Mouse (Mus musculus): ENCODE results near the gene Lrrc73. TPM values are rescaled to one million over a fixed set of nuclear protein-coding genes. Genes with fewer than 3 reads are reported as not detected.
A peak's percentile ranks its signal among the peaks of the same experiment; 100 is the strongest.

Lrrc73 gene
- polyA plus RNA-seq, 1 experiment from 2014 or later: 0.85 TPM

GRCm38 (mm10) chr17:46241471-46241870 lies 11.9 kb upstream of the Lrrc73 start:
- Histone ChIP-seq H3K4me1 (ENCODE audit: control insufficient read depth, insufficient read depth, low read length) (peaks cover under 1% of the 10 kb centered on the region; the same call in 1 of the 2 replicates), H3K36me3 (ENCODE audit: control insufficient read depth, insufficient read depth, low read length) (peaks cover 86% of the 10 kb centered on the region), H3K4me2 (replicated peaks; ENCODE audit: low read depth, low read length) (no peak overlapping the region), H3K4me3 (ENCODE audit: low read depth, low read length) (no peak overlapping the region), H3K27me3 (ENCODE audit: control insufficient read depth, insufficient read depth, low read length) (no peaks in the 10 kb centered on the region), H3K27ac (ENCODE audit: low read length) (no peak overlapping the region), H3K9ac (replicated peaks; ENCODE audit: low read depth, low read length) (no peak overlapping the region), H3K9me3 (ENCODE audit: control insufficient read depth, low read depth, low read length) (no peaks in the 10 kb centered on the region)
- WGBS: 57% methylated on average over 11 of the region's 11 CpGs
- ATAC-seq (ENCODE audit: insufficient number of reproducible peaks, insufficient read depth, low FRiP score, low read depth): no peak

DNA sequence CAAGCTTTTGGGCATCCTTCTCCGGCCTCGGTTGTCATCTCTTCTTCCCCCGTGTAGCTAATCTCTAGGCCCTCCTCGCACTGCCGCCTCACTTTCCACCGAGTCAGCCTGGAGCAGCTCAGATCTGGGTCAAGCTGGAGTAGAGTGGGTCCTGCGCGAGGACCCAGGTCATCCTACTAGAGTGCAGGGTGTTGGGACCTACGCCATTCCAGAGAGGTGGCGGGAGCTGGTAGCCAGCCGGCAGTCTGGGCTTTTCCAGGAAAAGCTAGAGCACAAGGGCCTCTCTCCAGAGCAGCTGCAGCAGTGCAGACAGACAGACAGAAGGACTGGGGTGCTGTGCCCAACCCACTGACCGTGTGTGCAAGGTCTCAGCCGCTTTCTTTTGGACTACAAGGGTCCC lies 11.1 kb upstream of the Lrrc73 start:
- WGBS: 86% methylated on average over 13 of the region's 13 CpGs
- Histone ChIP-seq H3K4me2 (replicated peaks; ENCODE audit: low read depth, low read length) (no peak overlapping the region), H3K27ac (ENCODE audit: low read length) (no peak overlapping the region), H3K4me1 (ENCODE audit: control insufficient read depth, insufficient read depth, low read length) (peaks cover 5% of the 10 kb centered on the region; the same call in 1 of the 2 replicates), H3K4me3 (ENCODE audit: low read depth, low read length) (no peak overlapping the region), H3K36me3 (ENCODE audit: control insufficient read depth, insufficient read depth, low read length) (peaks cover 80% of the 10 kb centered on the region), H3K27me3 (ENCODE audit: control insufficient read depth, insufficient read depth, low read length) (no peaks in the 10 kb centered on the region), H3K9me3 (ENCODE audit: control insufficient read depth, low read depth, low read length) (no peaks in the 10 kb centered on the region), H3K9ac (replicated peaks; ENCODE audit: low read depth, low read length) (no peak overlapping the region)
- ATAC-seq (ENCODE audit: insufficient number of reproducible peaks, insufficient read depth, low FRiP score, low read depth): no peak

GRCm38 (mm10) chr17:46242993-46243392 lies 10.3 kb upstream of the Lrrc73 start:
- no peak overlapping the region for H3K4me3 ChIP-seq (ENCODE audit: low read depth, low read length)
- H3K4me2 ChIP-seq (replicated peaks; ENCODE audit: low read depth, low read length): no peak overlapping the region
- H3K27me3 ChIP-seq (ENCODE audit: control insufficient read depth, insufficient read depth, low read length): no peaks in the 10 kb centered on the region
- H3K9me3 ChIP-seq (ENCODE audit: control insufficient read depth, low read depth, low read length): no peaks in the 10 kb centered on the region
- no peak overlapping the region for H3K27ac ChIP-seq (ENCODE audit: low read length)
- peaks cover 5% of the 10 kb centered on the region; the same call in 1 of the 2 replicates for H3K4me1 ChIP-seq (ENCODE audit: control insufficient read depth, insufficient read depth, low read length)
- ATAC-seq (ENCODE audit: insufficient number of reproducible peaks, insufficient read depth, low FRiP score, low read depth): no peak
- H3K9ac ChIP-seq (replicated peaks; ENCODE audit: low read depth, low read length): no peak overlapping the region
- peaks cover 76% of the 10 kb centered on the region for H3K36me3 ChIP-seq (ENCODE audit: control insufficient read depth, insufficient read depth, low read length)
- 78% methylated on average over 4 of the region's 4 CpGs for WGBS

- Histone ChIP-seq H3K4me1 (ENCODE audit: control insufficient read depth, insufficient read depth, low read length) (peaks cover 5% of the 10 kb centered on the region; the same call in 1 of the 2 replicates), H3K9me3 (ENCODE audit: control insufficient read depth, low read depth, low read length) (no peaks in the 10 kb centered on the region), H3K27ac (ENCODE audit: low read length) (no peak overlapping the region), H3K4me3 (ENCODE audit: low read depth, low read length) (no peak overlapping the region), H3K36me3 (ENCODE audit: control insufficient read depth, insufficient read depth, low read length) (peaks cover 69% of the 10 kb centered on the region), H3K27me3 (ENCODE audit: control insufficient read depth, insufficient read depth, low read length) (no peaks in the 10 kb centered on the region), H3K9ac (replicated peaks; ENCODE audit: low read depth, low read length) (no peak overlapping the region), H3K4me2 (replicated peaks; ENCODE audit: low read depth, low read length) (no peak overlapping the region)
- 71% methylated on average over 2 of the region's 2 CpGs for WGBS
- no peak for ATAC-seq (ENCODE audit: insufficient number of reproducible peaks, insufficient read depth, low FRiP score, low read depth)
These were observed 9.7 kb upstream of the Lrrc73 start for GRCm38 (mm10) chr17:46243624-46244023.

- H3K9me3 ChIP-seq (ENCODE audit: control insufficient read depth, low read depth, low read length): no peaks in the 10 kb centered on the region
- H3K4me2 ChIP-seq (replicated peaks; ENCODE audit: low read depth, low read length): no peak overlapping the region
- no peak for ATAC-seq (ENCODE audit: insufficient number of reproducible peaks, insufficient read depth, low FRiP score, low read depth)
- H3K4me3 ChIP-seq (ENCODE audit: low read depth, low read length): no peak overlapping the region
- no peaks in the 10 kb centered on the region for H3K27me3 ChIP-seq (ENCODE audit: control insufficient read depth, insufficient read depth, low read length)
- H3K9ac ChIP-seq (replicated peaks; ENCODE audit: low read depth, low read length): no peak overlapping the region
- peaks cover 69% of the 10 kb centered on the region for H3K36me3 ChIP-seq (ENCODE audit: control insufficient read depth, insufficient read depth, low read length)
- WGBS: 75% methylated on average over 10 of the region's 10 CpGs
- peaks cover 11% of the 10 kb centered on the region for H3K4me1 ChIP-seq (ENCODE audit: control insufficient read depth, insufficient read depth, low read length)
- no peak overlapping the region for H3K27ac ChIP-seq (ENCODE audit: low read length)
These were observed 8.8 kb upstream of the Lrrc73 start for GRCm38 (mm10) chr17:46244579-46244978.

GRCm38 (mm10) chr17:46247512-46248188 lies 5.7 kb upstream of the Lrrc73 start, which contains the start of the genes Polr1c and Yipf3:
Polr1c (minus strand) TSS chr17:46248054.
Yipf3 (plus strand) TSS chr17:46248080.
- ATAC-seq (ENCODE audit: insufficient number of reproducible peaks, insufficient read depth, low FRiP score, low read depth): peak; percentile 90
- under 1% methylated on average over 53 of the region's 53 CpGs for WGBS
- Histone ChIP-seq H3K4me3 (ENCODE audit: low read depth, low read length) (peak within 1 kb of the TSS; percentile 87), H3K27ac (ENCODE audit: low read length) (peak within 1 kb of the TSS; percentile 34; the same call in 1 of the 2 replicates), H3K9ac (replicated peaks; ENCODE audit: low read depth, low read length) (peak within 1 kb of the TSS; percentile 83), H3K9me3 (ENCODE audit: control insufficient read depth, low read depth, low read length) (no peaks in the 10 kb centered on the region), H3K4me1 (ENCODE audit: control insufficient read depth, insufficient read depth, low read length) (peaks cover 11% of the 10 kb centered on the region), H3K36me3 (ENCODE audit: control insufficient read depth, insufficient read depth, low read length) (peaks cover 66% of the 10 kb centered on the region), H3K4me2 (replicated peaks; ENCODE audit: low read depth, low read length) (peak within 1 kb of the TSS; percentile 76), H3K27me3 (ENCODE audit: control insufficient read depth, insufficient read depth, low read length) (no peaks in the 10 kb centered on the region)

GRCm38 (mm10) chr17:46248189-46248522 lies 5.2 kb upstream of the Lrrc73 start:
- Histone ChIP-seq H3K4me1 (ENCODE audit: control insufficient read depth, insufficient read depth, low read length) (peaks cover 11% of the 10 kb centered on the region), H3K4me2 (replicated peaks; ENCODE audit: low read depth, low read length) (peak overlapping the region; percentile 76), H3K36me3 (ENCODE audit: control insufficient read depth, insufficient read depth, low read length) (peaks cover 61% of the 10 kb centered on the region), H3K9me3 (ENCODE audit: control insufficient read depth, low read depth, low read length) (no peaks in the 10 kb centered on the region), H3K27ac (ENCODE audit: low read length) (peak overlapping the region; percentile 22; the same call in 1 of the 2 replicates), H3K4me3 (ENCODE audit: low read depth, low read length) (peak overlapping the region; percentile 87), H3K9ac (replicated peaks; ENCODE audit: low read depth, low read length) (peak overlapping the region; percentile 83), H3K27me3 (ENCODE audit: control insufficient read depth, insufficient read depth, low read length) (no peaks in the 10 kb centered on the region)
- under 1% methylated on average over 37 of the region's 37 CpGs for WGBS
- ATAC-seq (ENCODE audit: insufficient number of reproducible peaks, insufficient read depth, low FRiP score, low read depth): no peak; the same call in 1 of the 2 replicates

GRCm38 (mm10) chr17:46251174-46251573 lies 2.2 kb upstream of the Lrrc73 start:
- H3K27ac ChIP-seq (ENCODE audit: low read length): no peak overlapping the region
- H3K4me1 ChIP-seq (ENCODE audit: control insufficient read depth, insufficient read depth, low read length): peaks cover 13% of the 10 kb centered on the region
- 73% methylated on average over 7 of the region's 7 CpGs for WGBS
- no peak overlapping the region for H3K4me2 ChIP-seq (replicated peaks; ENCODE audit: low read depth, low read length)
- H3K9ac ChIP-seq (replicated peaks; ENCODE audit: low read depth, low read length): no peak overlapping the region
- H3K27me3 ChIP-seq (ENCODE audit: control insufficient read depth, insufficient read depth, low read length): peaks cover 6% of the 10 kb centered on the region
- no peak for ATAC-seq (ENCODE audit: insufficient number of reproducible peaks, insufficient read depth, low FRiP score, low read depth)
- no peaks in the 10 kb centered on the region for H3K9me3 ChIP-seq (ENCODE audit: control insufficient read depth, low read depth, low read length)
- H3K36me3 ChIP-seq (ENCODE audit: control insufficient read depth, insufficient read depth, low read length): peaks cover 32% of the 10 kb centered on the region
- no peak overlapping the region for H3K4me3 ChIP-seq (ENCODE audit: low read depth, low read length)

Data from stomach, embryonic 14.5 days (tissue).